Mouse (Mus musculus) midbrain, embryonic 14.5 days (tissue): ENCODE results near the gene Fam172a. TPM values are rescaled to one million over a fixed set of nuclear protein-coding genes. Genes with fewer than 3 reads are reported as not detected.

Source experiments
- ATAC-seq: fragments of 200-750 bp; cut with Nextera tagmentation; 2 replicates; pipeline ENCODE4 v1.8.0; 2017; ENCODE audit warnings: moderate number of reproducible peaks, moderate library complexity; ENCODE audit not compliant: low FRiP score, low TSS enrichment
- DNase-seq: peaks from one replicate; pipeline ENCODE4 v3.0.0-alpha.2; 2015
- H3K27ac ChIP-seq: fragments of 300-500 bp; sonication (generic); replicated peaks from 2 replicates; pipeline ENCODE4 v1.5.1; 2014; ENCODE audit warnings: mild to moderate bottlenecking, low read depth, low read length, moderate library complexity
- H3K27me3 ChIP-seq: fragments of 300-500 bp; sonication (generic); 2 replicates; pipeline ENCODE4 v1.6.1; 2014; ENCODE audit warnings: low read length, control low read depth, mixed read lengths; ENCODE audit not compliant: control insufficient read depth, insufficient read depth
- H3K36me3 ChIP-seq: fragments of 300-500 bp; sonication (generic); 2 replicates; pipeline ENCODE4 v1.6.1; 2014; ENCODE audit warnings: low read length, control low read depth; ENCODE audit not compliant: control insufficient read depth, insufficient read depth
- H3K4me1 ChIP-seq: fragments of 300-500 bp; sonication (generic); 2 replicates; pipeline ENCODE4 v1.6.1; 2014; ENCODE audit warnings: mild to moderate bottlenecking, antibody characterized with exemption, low read length, control low read depth; ENCODE audit not compliant: control insufficient read depth, insufficient read depth
- H3K4me2 ChIP-seq: fragments of 300-500 bp; sonication (generic); 2 replicates; pipeline ENCODE4 v1.6.1; 2014; ENCODE audit warnings: mild to moderate bottlenecking, low read length, moderate library complexity
- H3K4me3 ChIP-seq: fragments of 300-500 bp; sonication (generic); replicated peaks from 2 replicates; pipeline ENCODE4 v1.5.1; 2014; ENCODE audit warnings: low read depth, low read length
- H3K9ac ChIP-seq: fragments of 300-500 bp; sonication (generic); replicated peaks from 2 replicates; pipeline ENCODE4 v1.6.1; 2014; ENCODE audit warnings: mild to moderate bottlenecking, low read length, moderate library complexity
- H3K9me3 ChIP-seq: fragments of 300-500 bp; sonication (generic); 2 replicates; pipeline ENCODE4 v1.6.1; 2016; ENCODE audit warnings: low read length, control low read depth, mixed read lengths; ENCODE audit not compliant: control insufficient read depth
- WGBS: fragments of 180-500 bp; shearing (Covaris S2); extraction: QIAGEN DNeasy Blood & Tissue Kit; methylation state at CpG from one replicate; pipeline ENCODE4 v1.1.7; 2014; 5-methylcytosine and 5-hydroxymethylcytosine counted together
- polyA plus RNA-seq: library from polyadenylated mRNA; unstranded; fragments of >200 nt; fragmentation: Nextera tagmentation; extraction: Ambion mirVana; gene quantifications from 2 replicates; pipeline ENCODE4 v1.2.1, GENCODE M21; 2014

The Fam172a gene
- polyA plus RNA-seq, 1 experiment from 2014 or later, result 48.2 TPM

- ATAC-seq (peak; percentile 46), DNase-seq (peak; percentile 73)
- peaks cover 51% of the 10 kb centered on the region for H3K27me3 ChIP-seq
- 2% methylated on average over 13 of the region's 14 CpGs for WGBS
- H3K36me3 ChIP-seq, result no peaks in the 10 kb centered on the region
- peak overlapping the region; percentile 86 for H3K27ac ChIP-seq
- peaks cover 19% of the 10 kb centered on the region for H3K4me1 ChIP-seq
- peak overlapping the region; percentile 62 for H3K4me2 ChIP-seq
- peak overlapping the region; percentile 35 for H3K4me3 ChIP-seq
- peak overlapping the region; percentile 44 for H3K9ac ChIP-seq
- H3K9me3 ChIP-seq, result no peaks in the 10 kb centered on the region
Measured at GRCm38 (mm10) chr13:78181930-78182558, 480.2 kb downstream of the Fam172a start.

GRCm38 (mm10) chr13:78183004-78183403 is 481.2 kb downstream of the Fam172a start:
- Histone ChIP-seq H3K27me3 (peaks cover 53% of the 10 kb centered on the region; the same call in 1 of the 2 replicates), H3K27ac (peak overlapping the region; percentile 80), H3K9ac (no peak overlapping the region; the same call in 1 of the 2 replicates), H3K36me3 (0 out of 2 replicates have a peak, but pooled peaks cover 2% of the 10 kb centered on the region), H3K4me2 (peak overlapping the region; percentile 62), H3K9me3 (no peaks in the 10 kb centered on the region), H3K4me3 (0 out of 2 replicates have a peak overlapping the region, but pooled peaks have one; percentile 35), H3K4me1 (peaks cover 19% of the 10 kb centered on the region)
- WGBS, result 6% methylated on average over 5 of the region's 5 CpGs
- ATAC-seq, result no peak
- no peak for DNase-seq

- Histone ChIP-seq H3K27ac (peak overlapping the region; percentile 80), H3K36me3 (0 out of 2 replicates have a peak, but pooled peaks cover 2% of the 10 kb centered on the region), H3K4me3 (no peak overlapping the region), H3K4me1 (peaks cover 24% of the 10 kb centered on the region), H3K9ac (peak overlapping the region; percentile 4; the same call in 1 of the 2 replicates), H3K27me3 (peaks cover 52% of the 10 kb centered on the region; the same call in 1 of the 2 replicates), H3K9me3 (no peaks in the 10 kb centered on the region), H3K4me2 (peak overlapping the region; percentile 62)
- DNase-seq, result peak; percentile 62
- WGBS, result 7% methylated on average over 5 of the region's 5 CpGs
- ATAC-seq, result peak; percentile 53
Measured at GRCm38 (mm10) chr13:78183986-78184385, 482.2 kb downstream of the Fam172a start.

GRCm38 (mm10) chr13:78184786-78185466 is 483.1 kb downstream of the Fam172a start:
- Histone ChIP-seq H3K4me3 (no peak overlapping the region), H3K4me2 (peak overlapping the region; percentile 62), H3K9me3 (no peaks in the 10 kb centered on the region), H3K9ac (no peak overlapping the region), H3K36me3 (peaks cover 8% of the 10 kb centered on the region; the same call in 1 of the 2 replicates), H3K27ac (peak overlapping the region; percentile 80), H3K4me1 (peaks cover 20% of the 10 kb centered on the region), H3K27me3 (peaks cover 43% of the 10 kb centered on the region; the same call in 1 of the 2 replicates)
- DNase-seq (no peak), ATAC-seq (no peak)
- WGBS, result 6% methylated on average over 14 of the region's 14 CpGs

- H3K27me3 ChIP-seq, result peaks cover 47% of the 10 kb centered on the region; the same call in 1 of the 2 replicates
- no peak for ATAC-seq
- H3K4me2 ChIP-seq, result no peak overlapping the region
- no peak for DNase-seq
- H3K36me3 ChIP-seq, result peaks cover 16% of the 10 kb centered on the region; the same call in 1 of the 2 replicates
- no peaks in the 10 kb centered on the region for H3K9me3 ChIP-seq
- H3K4me3 ChIP-seq, result no peak overlapping the region
- H3K4me1 ChIP-seq, result peaks cover 27% of the 10 kb centered on the region
- 0 out of 2 replicates have a peak overlapping the region, but pooled peaks have one; percentile 26 for H3K9ac ChIP-seq
- 24% methylated on average over 12 of the region's 12 CpGs for WGBS
- H3K27ac ChIP-seq, result peak overlapping the region; percentile 64
Measured at GRCm38 (mm10) chr13:78186340-78186946, 484.6 kb downstream of the Fam172a start.

- peaks cover 41% of the 10 kb centered on the region for H3K4me1 ChIP-seq
- peak overlapping the region; percentile 21; the same call in 1 of the 2 replicates for H3K9ac ChIP-seq
- H3K27me3 ChIP-seq, result peaks cover 45% of the 10 kb centered on the region; the same call in 1 of the 2 replicates
- peaks cover 16% of the 10 kb centered on the region; the same call in 1 of the 2 replicates for H3K36me3 ChIP-seq
- no peak for DNase-seq
- no peaks in the 10 kb centered on the region for H3K9me3 ChIP-seq
- WGBS, result 46% methylated on average over 5 of the region's 5 CpGs
- H3K27ac ChIP-seq, result peak overlapping the region; percentile 64
- no peak for ATAC-seq
- no peak overlapping the region for H3K4me3 ChIP-seq
- peak overlapping the region; percentile 36 for H3K4me2 ChIP-seq
Measured at GRCm38 (mm10) chr13:78187833-78188232, 486.0 kb downstream of the Fam172a start.

- H3K4me3 ChIP-seq, result peak overlapping the region; percentile 87
- H3K4me1 ChIP-seq, result peaks cover 37% of the 10 kb centered on the region
- 51% methylated on average over 10 of the region's 10 CpGs for WGBS
Measured at GRCm38 (mm10) chr13:78189586-78189985, 487.8 kb downstream of the Fam172a start.

GRCm38 (mm10) chr13:78193211-78193610 is 491.4 kb downstream of the Fam172a start:
- Histone ChIP-seq H3K27me3 (peaks cover 10% of the 10 kb centered on the region; the same call in 1 of the 2 replicates), H3K27ac (peak overlapping the region; percentile 94), H3K9ac (peak overlapping the region; percentile 100), H3K36me3 (peaks cover 24% of the 10 kb centered on the region), H3K4me1 (peaks cover 27% of the 10 kb centered on the region), H3K4me2 (peak overlapping the region; percentile 82), H3K9me3 (no peaks in the 10 kb centered on the region), H3K4me3 (peak overlapping the region; percentile 87)
- ATAC-seq, result no peak
- 36% methylated on average over 4 of the region's 4 CpGs for WGBS
- DNase-seq, result no peak

More at GRCm38 (mm10) chr13:78189586-78189985, 487.8 kb downstream of the Fam172a start:
- peak overlapping the region; percentile 72 for H3K27ac ChIP-seq
- ATAC-seq, result no peak
- H3K36me3 ChIP-seq, result peaks cover 18% of the 10 kb centered on the region
- H3K4me2 ChIP-seq, result peak overlapping the region; percentile 82
- peaks cover 40% of the 10 kb centered on the region; the same call in 1 of the 2 replicates for H3K27me3 ChIP-seq
- no peaks in the 10 kb centered on the region for H3K9me3 ChIP-seq
- DNase-seq, result no peak
- peak overlapping the region; percentile 100 for H3K9ac ChIP-seq
